Mouse (Mus musculus) stomach, postnatal 0 days (tissue): ENCODE results near the gene Sla2.

ENCODE experiments used
- CTCF ChIP-seq: IDR thresholded peaks from 2 replicates; pipeline ENCODE4 v1.5.1; 2016; ENCODE audit warnings: antibody characterized with exemption, low read depth, mild to moderate bottlenecking, moderate library complexity
- EP300 ChIP-seq: optimal IDR thresholded peaks from 2 replicates; pipeline ENCODE3; 2016; ENCODE audit warnings: antibody characterized with exemption

GRCm38 (mm10) chr2:156844715-156845114 is 42.3 kb downstream of the Sla2 start:
- TF ChIP-seq EP300 (no peak), CTCF (no peak)
